Comparison of ENCODE assay signal across 8 mouse cellular contexts in the genomic region with DNA sequence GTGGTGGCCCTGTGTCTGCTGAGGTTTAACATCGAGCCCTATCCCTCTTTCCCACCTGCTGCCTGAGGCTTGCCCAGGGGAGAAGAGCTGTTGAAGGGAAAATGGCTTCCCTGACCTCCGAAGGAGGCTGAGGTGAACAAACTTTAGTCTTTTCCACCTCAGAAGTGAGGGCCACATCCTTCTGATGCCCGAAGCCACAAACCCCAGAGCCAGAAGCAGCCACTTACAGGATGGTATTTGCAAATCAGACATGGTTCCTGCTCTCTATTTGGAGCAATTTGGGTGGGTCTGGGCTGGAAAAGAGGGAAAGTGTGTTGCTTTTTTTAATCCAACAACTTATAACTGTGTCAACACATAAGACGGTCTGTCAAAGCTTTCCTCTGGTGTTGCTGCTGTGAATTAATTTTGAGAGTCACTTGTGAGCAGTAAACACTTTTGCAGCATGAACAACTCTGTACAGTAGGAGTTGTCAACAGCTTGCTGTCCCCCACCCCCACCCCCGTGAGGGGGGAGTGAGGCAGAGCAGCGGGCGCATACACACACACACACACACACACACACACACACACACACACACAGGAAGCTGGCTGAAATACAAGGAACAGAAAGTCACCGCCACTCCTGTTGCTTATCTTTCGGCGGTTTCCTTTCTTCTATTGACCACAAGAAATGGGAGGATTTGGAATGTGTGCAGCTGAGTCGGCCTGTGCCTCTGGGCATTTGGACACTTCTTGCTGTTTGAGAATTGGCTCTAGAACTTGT.
A peak's percentile ranks its signal among the peaks of the same experiment; 100 is the strongest.
DNase-seq lines count a peak whose midpoint lies in the region; ATAC-seq and TF ChIP-seq lines count a peak whose summit lies in the region.

No protein-coding gene starts in this region.

- H3K4me1 ChIP-seq in thymus, adult 2 months (replicated peaks; ENCODE audit: control insufficient read depth, insufficient read depth, low read length) = peaks cover 26% of the 10 kb centered on the region

- H3K27ac ChIP-seq in thymus, adult 2 months (ENCODE audit: control insufficient read depth, insufficient read depth, low read length) = no peak overlapping the region; the same call in 1 of the 2 replicates

- WGBS in thymus, adult 2 months = 3% methylated on average over 11 of the region's 11 CpGs

- H3K36me3 ChIP-seq in thymus, adult 2 months (ENCODE audit: control insufficient read depth, insufficient read depth, low read length) = no peaks in the 10 kb centered on the region

- DNase-seq in cerebellum, postnatal 10 days = peak; percentile 45 to 61
- DNase-seq in urinary bladder, adult 18-20 months (ENCODE audit: low spot score in 2 of 2) = peak; percentile 42 to 44
- DNase-seq in urinary bladder, adult 2 months (ENCODE audit: low spot score) = no peak
- DNase-seq in heart, adult 8-10 months (ENCODE audit: low spot score) = peak; percentile 83
- DNase-seq in kidney, postnatal 10 days = peak; percentile 87
- DNase-seq in lung, postnatal 36 days = peak; percentile 94
- peak; percentile 70 for DNase-seq in thymus, adult 2 months

- no peak overlapping the region for H3K4me3 ChIP-seq in thymus, adult 2 months (ENCODE audit: control insufficient read depth, insufficient read depth, low read length)

- no peaks in the 10 kb centered on the region for H3K27me3 ChIP-seq in thymus, adult 2 months (ENCODE audit: control insufficient read depth, insufficient read depth, low read length)

- ATAC-seq in cerebellum, adult (ENCODE audit: insufficient number of reproducible peaks, low FRiP score, low TSS enrichment) = no peak

- TF ChIP-seq POLR2A in thymus, adult 2 months (IDR thresholded peaks at IDR 0.05; ENCODE audit: control insufficient read depth, extremely low read depth, insufficient read depth, low read length, poor library complexity) = no peak

- TF ChIP-seq CTCF in thymus, adult 2 months (IDR thresholded peaks at IDR 0.05; ENCODE audit: borderline replicate concordance, control insufficient read depth, extremely low read depth, insufficient read depth, low read length, poor library complexity) = no peak
